Mouse (Mus musculus): ENCODE data around the gene Ugdh. TPM values are rescaled to one million over a fixed set of nuclear protein-coding genes. Genes with fewer than 3 reads are reported as not detected.
A peak's percentile ranks its signal among the peaks of the same experiment; 100 is the strongest.
"Not testable (repeated sequence)": the region's sequence is repeated elsewhere in the genome, so short reads cannot be mapped to it uniquely, and the experiment has no call there.

Gene Ugdh
- total RNA-seq (2021), result 10 to 100 TPM; 16.7 to 17.8 TPM

DNA sequence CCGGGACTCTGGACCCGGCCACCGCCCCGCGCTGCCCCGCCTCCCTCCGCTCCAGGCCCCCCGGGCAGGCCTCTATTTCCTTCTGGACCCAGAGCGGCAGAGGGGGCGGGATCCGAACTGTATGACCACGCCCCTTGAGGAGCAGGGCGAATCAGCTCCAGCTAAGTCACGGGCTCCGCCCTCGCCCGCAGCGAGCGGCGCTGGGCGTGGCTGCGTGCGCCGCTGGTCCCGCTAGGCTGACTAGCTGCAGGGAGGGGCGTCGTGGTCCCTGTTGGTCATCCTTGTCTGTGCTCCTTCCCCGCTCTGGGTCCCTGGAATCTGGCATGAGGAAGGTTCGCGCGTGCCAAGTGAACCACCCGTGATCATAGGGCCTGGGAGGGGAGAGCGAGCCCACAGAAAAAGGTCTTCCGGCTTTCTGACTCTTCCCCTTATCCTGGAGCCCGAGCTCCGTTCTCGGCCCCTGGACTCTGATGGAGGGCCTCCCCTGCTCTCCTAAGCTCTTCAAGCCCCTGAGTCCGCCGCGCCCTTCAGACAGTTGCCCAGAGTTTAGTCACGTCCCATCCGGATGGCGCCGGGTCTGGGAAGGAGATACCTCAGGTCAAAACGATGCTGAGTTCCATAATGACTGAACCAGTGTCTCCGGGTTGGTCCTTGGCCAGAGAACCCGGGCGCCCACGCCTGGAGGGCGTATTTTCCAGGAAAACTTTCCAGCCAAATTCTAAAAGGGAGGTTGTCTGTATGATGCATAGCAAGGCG, at the start of gene Ugdh:
Ugdh (minus strand) TSS at position 144 of the 756 bp plus-strand sequence.
- intact Hi-C loops (cut with DNase I), result loop anchor here (2.0 to 5.0 kb wide), 3 partner anchors 41 to 101 kb away; partner anchors contain the start of genes Gm43552, Smim14 and Ube2k
- DNase-seq (ENCODE audit: low spot score), result peak; percentile 99

- intact Hi-C loops (cut with DNase I), result no loop called here
- no peak for DNase-seq (ENCODE audit: low spot score)
Observed at GRCm38 (mm10) chr5:65482996-65483395, 47.2 kb upstream of the Ugdh start.

DNA sequence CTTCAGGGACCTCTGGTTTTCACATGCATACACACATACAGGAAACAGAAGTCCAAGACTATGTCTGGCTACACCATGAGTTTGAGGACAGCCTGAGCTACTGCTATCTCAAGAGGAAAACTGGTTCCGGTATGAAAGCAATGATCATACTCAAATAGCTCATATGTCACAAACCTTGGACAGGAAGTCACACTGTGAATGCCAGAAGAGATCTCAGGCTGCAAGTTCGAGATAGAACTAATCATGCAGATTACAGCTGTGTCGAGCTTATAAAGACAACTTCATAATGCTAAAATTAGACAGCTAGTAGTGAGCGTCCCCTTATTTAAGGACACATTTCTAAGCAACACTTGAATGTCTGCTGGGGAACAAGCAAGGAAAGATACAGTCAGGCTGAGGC, 44.8 kb upstream of the Ugdh start:
- no peak for DNase-seq (ENCODE audit: low spot score)
- intact Hi-C loops (cut with DNase I), result no loop called here

DNA sequence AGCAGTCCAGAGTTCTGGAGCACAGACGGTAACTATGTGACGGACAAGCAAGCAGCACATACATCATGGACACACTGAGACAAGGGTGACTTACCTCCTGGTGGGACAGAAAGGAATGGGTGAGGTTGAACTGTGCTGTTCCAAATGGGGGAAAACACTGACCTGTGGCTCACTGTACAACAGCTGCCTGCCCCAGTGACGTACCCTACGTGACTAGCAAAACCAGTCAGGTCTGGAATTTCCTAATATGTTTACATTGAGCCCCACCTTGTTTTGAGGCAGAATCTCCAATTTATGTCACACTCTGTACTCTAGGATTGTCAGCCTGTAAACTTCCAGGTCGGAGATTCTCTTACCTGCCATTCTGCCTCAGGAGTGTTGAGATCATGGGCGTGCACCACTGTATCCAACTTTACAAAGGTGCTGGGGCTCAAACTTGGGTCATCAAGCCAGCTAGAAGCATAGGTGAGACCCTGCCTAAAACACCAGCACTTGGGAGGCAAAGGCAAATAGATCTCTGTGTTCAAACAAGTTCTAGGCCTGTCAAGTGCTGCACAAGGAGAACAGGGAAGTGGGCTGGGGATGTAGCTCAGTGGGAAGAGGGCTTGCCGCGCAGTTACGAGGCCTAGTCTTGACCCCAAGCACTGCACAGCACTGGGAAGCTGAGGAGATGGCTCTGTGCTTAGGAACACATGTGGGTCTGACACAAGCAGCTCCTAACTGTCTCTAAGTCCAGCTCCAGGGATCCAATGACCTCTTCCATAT, 44.1 kb upstream of the Ugdh start:
- no peak for DNase-seq (ENCODE audit: low spot score)

DNA sequence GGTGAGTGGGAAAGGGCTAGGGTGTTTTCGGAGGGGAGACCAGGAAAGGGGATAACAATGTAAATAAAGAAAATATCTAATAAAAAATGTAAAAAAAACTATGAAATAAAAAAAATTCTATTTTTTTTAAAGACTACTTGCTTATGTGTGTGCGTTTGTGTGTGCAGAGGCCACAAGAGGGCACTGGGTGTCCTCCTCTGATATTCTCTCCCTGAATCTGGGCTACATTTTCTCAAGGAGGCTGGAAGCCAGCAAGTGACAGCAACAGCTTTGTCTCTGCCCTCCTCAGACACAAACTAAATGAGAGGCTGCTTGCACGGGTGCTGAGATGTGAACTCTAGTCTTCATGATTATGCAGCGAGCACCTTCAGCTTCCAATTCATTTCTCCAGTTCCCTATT, 42.5 kb upstream of the Ugdh start:
- no peak for DNase-seq (ENCODE audit: low spot score)
- intact Hi-C loops (cut with DNase I), result loop anchor here (5.0 kb wide), 1 partner anchor 41 kb away; the partner anchor contains the start of gene Ugdh

More for the DNA sequence above, 44.1 kb upstream of the Ugdh start:
- intact Hi-C loops (cut with DNase I), result loop anchor here (5.0 kb wide), 1 partner anchor 43 kb away; the partner anchor contains the start of gene Ugdh

GRCm38 (mm10) chr5:65476739-65477138, 41.0 kb upstream of the Ugdh start:
- not testable (repeated sequence) for DNase-seq (ENCODE audit: low spot score)
- intact Hi-C loops (cut with DNase I), result loop anchor here (5.0 kb wide), 1 partner anchor 39 kb away; the partner anchor contains the start of gene Ugdh

- no peak for DNase-seq (ENCODE audit: low spot score)
- intact Hi-C loops (cut with DNase I), result loop anchor here (5.0 kb wide), 1 partner anchor 39 kb away; the partner anchor contains the start of gene Ugdh
Observed at GRCm38 (mm10) chr5:65475806-65476205, 40.1 kb upstream of the Ugdh start.

DNA sequence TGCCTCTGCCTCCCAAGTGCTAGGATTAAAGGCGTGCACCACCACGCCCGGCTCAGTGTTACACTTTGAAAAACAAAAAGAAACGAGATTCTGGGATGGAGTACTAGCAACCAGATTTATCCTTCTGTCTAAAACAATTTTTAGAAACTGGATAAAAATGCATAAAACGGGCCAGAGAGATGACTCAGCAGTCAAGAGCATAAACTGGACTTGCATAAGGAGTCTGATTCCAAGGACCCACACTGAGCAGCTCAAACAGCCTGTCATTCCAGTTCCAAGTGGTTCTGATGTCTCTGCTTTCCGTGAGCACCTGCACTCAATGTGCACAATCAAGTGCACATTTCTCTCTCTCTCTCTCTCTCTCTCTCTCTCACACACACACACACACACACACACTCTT, 34.0 kb upstream of the Ugdh start:
- no peak for DNase-seq (ENCODE audit: low spot score)

DNA sequence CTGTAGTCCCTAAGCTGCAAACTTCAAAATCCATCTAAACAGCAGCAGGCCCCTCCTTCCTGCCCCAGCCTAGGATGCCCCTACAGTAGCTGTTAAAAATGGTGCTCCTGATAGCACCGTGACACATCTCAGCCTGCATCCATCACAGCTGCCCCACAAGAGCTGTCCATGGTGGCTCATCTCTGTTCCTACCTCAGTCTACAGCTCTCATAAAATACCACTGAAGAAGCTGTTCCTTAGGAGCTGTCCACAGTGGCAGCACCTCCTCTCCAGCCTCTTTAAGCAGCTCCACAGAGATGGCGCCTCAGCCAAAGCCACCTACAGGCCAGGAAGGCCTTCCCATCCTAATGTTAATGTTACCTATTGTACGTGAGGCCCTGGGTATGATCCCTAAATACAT, 31.2 kb upstream of the Ugdh start:
- no peak for DNase-seq (ENCODE audit: low spot score)
- intact Hi-C loops (cut with DNase I), result no loop called here

More for the DNA sequence above, 34.0 kb upstream of the Ugdh start:
- intact Hi-C loops (cut with DNase I), result no loop called here

DNA sequence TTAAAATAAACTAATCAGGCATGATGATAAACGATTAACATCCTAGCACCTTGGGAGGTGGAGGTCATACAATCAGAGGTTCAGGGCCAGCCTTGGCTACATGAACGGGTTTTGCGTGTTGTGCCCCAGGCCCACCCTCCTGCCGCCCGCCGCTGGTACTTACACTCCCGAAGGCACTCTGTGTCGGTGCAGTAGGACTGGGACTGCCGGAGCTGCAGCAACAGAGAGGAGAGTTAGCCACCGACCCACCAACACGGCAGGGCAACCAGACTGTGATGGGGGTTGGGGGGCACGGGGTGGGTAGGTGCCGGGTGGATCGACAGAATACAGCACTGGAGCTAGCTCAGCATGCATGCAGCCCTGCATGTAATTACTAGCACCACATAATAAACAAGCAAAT, 24.6 kb upstream of the Ugdh start:
- no peak for DNase-seq (ENCODE audit: low spot score)
- intact Hi-C loops (cut with DNase I), result no loop called here

DNA sequence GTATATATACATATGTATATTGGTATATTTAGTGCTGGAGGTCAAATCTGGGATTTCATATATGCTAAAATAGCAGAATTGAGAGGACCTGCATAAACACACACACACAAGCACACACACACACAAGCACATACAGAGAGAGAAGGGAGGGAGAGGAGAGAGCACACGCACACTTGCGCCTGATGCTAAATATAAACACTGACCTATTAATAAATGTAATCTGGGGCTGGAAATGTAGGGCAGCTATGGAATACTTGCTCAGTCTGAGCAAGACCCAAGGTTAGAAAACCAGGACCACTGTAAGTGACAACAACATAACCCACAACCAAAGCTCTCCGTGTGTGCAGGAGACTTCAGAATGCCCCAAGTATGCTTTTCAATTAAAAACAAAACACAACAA, 23.7 kb upstream of the Ugdh start:
- no peak for DNase-seq (ENCODE audit: low spot score)
- intact Hi-C loops (cut with DNase I), result no loop called here

- intact Hi-C loops (cut with DNase I), result no loop called here
- peak; percentile 47 for DNase-seq (ENCODE audit: low spot score)
Observed at GRCm38 (mm10) chr5:65457846-65458245, 22.1 kb upstream of the Ugdh start.

DNA sequence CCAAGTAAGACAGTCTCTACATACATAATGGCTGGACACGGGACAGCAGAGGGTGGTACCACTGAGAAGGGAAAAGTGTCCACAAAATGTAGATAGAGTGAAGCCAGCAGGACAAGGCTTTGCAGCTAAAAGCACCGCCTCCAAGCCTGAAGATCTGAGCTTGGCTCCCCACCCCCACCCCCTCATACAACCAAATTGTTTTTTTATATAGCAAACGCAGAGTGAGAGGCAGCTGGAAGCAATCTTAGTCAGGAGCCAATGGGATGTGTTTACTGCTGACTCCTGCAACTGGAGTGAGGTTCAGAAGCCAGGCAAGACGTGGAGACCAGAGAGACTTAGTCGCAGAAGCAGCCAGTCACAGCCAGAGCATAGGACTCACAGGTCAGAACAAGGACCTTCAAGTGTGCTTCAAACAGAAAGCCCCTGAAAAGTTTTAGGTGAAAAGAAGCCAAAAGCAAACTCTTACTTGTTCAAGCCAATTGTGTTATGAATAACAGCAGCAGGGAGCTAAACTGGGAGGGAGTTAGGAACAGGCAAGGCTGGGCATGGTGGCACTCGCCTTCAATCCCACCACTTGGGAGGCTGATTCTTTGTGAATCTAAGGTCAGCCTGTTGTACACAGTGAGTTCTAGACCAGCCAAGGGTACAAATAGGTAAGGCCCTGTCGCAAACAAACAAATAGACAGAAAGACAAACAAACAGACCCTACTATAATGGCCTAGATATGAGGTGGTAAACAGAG, 21.5 kb upstream of the Ugdh start:
- DNase-seq (ENCODE audit: low spot score), result no peak
- intact Hi-C loops (cut with DNase I), result no loop called here

DNA sequence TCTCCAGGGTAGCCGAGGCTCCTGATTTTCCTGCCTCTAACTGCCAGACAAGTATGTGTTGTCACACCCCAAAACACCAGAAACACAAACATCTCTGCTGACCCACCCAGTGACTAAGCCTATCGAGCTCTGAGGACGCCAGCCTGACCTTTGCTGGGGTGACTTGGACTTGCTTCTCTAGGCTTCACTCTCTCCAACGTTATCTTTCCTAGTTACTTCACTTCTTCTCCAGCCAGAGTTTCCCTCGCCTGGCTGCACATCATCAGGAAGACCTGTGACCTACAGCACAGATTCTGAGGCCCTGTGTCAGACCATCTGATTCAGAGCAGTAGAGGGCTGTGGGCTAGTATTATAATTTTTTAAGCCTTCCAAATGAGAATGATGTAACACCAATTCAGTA, 19.0 kb upstream of the Ugdh start:
- intact Hi-C loops (cut with DNase I), result no loop called here
- peak; percentile 70 for DNase-seq (ENCODE audit: low spot score)

DNA sequence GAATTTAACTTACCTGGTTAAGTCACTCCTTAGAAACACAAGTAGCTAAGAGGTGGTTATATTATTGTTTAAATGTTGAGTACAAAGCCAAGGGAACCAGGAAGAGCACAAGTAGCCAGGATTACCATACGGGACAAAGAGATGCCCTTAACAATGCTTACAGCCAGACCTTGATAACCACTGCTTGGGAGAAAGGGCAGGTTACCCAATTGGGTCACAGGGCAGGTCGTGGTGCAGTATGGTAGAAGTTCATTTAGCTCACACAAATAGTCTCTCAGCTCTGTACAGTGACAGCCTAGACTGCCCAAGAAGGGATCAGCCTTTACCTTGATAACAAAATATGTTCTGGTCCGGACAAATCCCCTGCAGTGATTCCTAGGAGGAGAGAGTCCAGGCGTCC, 13.2 kb upstream of the Ugdh start:
- no peak for DNase-seq (ENCODE audit: low spot score)
- intact Hi-C loops (cut with DNase I), result no loop called here

DNA sequence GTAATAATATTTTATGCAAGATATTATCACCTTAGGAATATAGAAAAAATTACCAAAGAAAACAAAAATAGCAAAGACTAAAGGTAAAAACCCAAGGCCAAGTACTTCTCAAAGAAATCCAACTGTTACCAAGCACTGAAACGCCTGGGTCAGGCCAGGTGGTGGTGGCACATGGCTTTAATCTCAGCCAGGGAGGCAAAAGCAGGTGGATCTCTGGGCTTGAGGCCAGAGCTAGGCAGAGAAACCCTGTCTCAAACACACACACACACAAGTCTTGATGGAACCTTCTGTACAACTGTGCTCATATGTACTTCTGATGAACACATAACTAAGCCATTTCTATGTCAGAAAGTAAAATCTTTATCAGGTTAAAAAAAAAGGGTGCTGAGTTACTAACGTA, 12.1 kb upstream of the Ugdh start:
- DNase-seq (ENCODE audit: low spot score), result no peak
- intact Hi-C loops (cut with DNase I), result no loop called here

- intact Hi-C loops (cut with DNase I), result no loop called here
- DNase-seq (ENCODE audit: low spot score), result no peak
Observed at GRCm38 (mm10) chr5:65446756-65447155, 11.0 kb upstream of the Ugdh start.

- no peak for DNase-seq (ENCODE audit: low spot score)
- intact Hi-C loops (cut with DNase I), result no loop called here
Observed at GRCm38 (mm10) chr5:65444981-65445380, 9.2 kb upstream of the Ugdh start.

- intact Hi-C loops (cut with DNase I), result loop anchor here (5.0 kb wide), 2 partner anchors 39 to 99 kb away; partner anchors contain the start of genes Smim14 and Ube2k
- DNase-seq (ENCODE audit: low spot score), result no peak
Observed at GRCm38 (mm10) chr5:65438041-65438440, 2.3 kb upstream of the Ugdh start.

GRCm38 (mm10) chr5:65435363-65435805, 365 bp downstream of the Ugdh start:
- no peak for DNase-seq (ENCODE audit: low spot score)
- intact Hi-C loops (cut with DNase I), result loop anchor here (2.0 to 5.0 kb wide), 3 partner anchors 42 to 102 kb away; partner anchors contain the start of genes Gm43552, Smim14 and Ube2k
